Mouse (Mus musculus): ENCODE results near the gene Creb3l2.

Gene Creb3l2

DNA sequence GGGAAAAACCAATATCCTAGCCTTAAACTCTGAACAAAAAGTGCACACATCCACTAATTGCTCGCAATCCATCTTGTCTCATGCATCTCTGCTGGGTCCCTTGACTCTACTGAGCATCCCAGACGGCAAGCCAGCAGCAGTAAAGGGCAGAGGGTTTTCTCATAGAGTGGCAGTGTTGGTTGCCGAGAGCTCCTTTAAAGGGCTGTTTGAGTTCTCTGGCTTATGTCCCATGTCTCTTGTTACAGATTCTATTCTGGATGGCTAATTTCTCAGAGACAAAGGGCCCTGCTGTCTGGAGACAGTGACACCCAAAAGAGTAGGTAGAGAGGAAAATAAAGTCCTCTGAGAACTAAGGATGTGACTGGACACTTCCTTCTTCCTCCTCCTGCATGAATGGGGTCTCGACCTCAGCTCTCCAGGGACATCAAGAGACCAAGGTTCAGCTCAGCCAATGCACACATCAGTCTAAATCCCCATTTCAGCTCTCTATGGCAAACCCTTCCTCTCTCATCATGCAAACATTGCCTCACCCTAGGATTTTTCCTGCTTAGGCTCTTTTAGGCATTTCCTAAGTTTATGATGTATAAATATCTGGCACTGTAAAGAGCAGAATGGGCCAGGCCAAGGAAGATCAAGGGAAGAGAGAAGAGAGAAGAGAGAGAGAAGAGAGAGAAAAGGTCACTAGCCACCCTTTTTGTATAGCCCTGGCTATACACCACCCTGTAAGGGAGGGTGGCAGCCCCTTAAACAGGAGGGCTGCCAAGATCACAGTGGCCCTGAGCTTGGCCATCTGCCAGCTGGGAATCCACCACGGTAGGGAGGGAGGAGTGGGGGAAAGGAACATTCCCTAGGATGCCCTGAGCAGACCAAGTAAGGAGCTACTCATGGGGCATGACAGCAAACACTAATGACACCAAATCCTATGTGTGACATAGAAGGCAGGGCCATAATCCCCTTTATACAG, 111.8 kb downstream of the Creb3l2 start:
- peak; percentile 43 to 67 for DNase-seq (ENCODE audit: inconsistent age in 2 of 2, low spot score in 1 of 2)

DNA sequence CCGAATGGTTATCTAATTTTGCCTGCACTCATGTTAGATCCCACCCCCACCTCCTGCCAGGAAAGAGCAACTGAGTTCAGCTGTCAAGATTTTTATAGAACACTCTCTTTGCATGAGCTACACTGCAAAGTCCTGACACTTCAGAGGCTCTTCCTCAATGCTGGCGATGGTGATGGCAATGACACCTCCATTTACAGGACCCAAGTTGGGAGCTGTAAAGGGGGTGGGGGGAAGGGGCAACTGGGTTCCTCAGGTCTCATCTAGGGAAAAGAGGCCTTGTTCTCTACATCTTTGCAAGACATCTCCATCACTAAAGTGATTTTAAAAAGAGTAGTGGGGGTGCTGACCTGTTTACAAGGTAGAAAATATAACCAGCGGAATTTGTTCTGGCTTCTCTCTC, 112.6 kb downstream of the Creb3l2 start:
- no peak for DNase-seq (ENCODE audit: inconsistent age in 2 of 2, low spot score in 1 of 2)

DNA sequence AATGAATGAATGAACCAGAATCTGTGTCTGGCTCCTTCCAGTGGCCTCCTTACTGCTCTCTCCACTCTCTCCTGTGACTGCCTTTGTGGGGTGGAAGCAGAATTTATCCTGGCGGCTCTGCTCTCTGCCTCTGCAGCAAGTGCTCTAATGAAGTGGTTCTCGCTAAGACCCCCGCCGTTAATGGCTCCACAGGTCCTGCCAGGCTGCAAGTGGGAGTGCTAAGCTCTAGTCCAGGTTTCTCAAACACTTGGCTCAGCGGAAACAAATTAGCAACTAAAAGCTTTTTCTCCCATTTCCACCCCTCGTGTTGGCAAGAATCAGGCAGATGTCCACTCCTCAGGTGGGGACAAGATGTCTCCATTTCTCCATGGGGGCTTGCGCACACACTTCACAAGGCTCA, 113.3 kb downstream of the Creb3l2 start:
- DNase-seq (ENCODE audit: inconsistent age in 2 of 2, low spot score in 1 of 2) = no peak

DNA sequence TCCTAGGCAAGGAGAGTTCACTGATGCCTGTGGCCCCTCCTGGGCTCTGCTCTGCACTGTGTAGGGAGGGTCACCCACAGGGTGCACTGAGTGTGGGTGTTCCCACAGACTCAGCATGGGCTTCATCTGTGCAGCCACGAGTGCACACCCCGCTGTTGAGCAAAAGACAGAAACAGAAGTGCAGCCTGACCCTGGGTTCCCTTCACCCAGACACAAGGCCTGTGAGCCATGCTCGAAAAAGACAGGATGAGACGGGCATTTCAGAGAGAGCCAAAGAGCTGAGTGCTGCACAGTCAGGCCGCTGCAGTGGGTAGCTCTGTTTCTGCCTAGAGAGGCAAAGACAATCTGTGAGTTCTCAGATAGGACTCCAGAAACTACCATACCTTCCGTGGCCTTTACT, 114.4 kb downstream of the Creb3l2 start:
- peak; percentile 23 to 63 for DNase-seq (ENCODE audit: inconsistent age in 2 of 2, low spot score in 1 of 2)

DNA sequence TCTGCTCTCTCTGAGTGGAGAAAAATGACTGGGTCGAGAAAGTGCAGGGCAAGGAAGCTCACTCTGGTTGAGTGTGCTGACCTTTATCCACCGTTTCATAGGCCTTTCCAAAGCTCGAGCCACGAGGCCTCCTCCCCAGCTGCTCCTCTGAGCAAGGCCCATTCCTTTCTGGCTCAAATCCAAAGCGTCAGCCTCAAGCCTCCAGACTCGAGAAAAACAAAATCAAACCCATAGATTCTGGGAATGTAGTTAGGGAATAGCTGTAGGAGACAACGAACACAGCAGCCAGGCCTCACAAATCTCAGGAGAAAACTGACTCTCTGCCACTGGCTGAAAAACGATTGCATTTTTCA, 115.4 kb downstream of the Creb3l2 start:
- DNase-seq (ENCODE audit: inconsistent age in 2 of 2, low spot score in 1 of 2) = peak; percentile 34 to 72

DNA sequence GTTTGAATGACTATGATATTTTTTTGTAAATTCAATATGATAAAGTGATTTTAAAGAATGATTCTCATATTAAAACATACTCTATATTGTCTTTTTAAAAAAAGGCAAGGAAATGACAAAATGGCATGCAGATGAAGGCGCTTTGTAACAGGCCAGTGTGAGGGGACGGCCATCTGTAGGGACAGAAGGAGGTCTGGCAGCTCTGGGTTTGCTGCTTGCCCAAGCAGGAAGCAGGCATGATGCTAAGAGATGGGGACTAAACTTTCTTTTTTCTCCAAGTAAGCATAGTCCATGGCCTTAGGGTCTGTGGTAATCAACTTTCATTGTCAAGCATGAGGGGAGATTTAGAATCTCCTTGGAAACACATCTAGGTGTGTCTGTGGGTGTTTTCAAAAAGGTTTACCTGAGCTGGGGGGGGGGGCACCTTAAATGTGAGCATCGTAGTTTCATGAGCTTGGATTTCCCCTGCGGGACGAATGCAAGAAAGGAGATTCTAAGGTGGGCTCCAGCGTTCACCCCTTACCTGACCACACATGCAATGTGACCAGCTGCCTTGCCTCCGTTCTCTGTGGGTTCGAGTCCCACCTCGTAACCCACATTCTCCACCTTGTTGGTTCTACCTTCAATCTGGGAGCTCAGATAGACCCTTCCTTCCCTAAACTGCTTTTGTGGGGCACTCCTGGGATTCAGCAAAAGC, 115.9 kb downstream of the Creb3l2 start:
- DNase-seq (ENCODE audit: inconsistent age in 2 of 2, low spot score in 1 of 2) = no peak

DNA sequence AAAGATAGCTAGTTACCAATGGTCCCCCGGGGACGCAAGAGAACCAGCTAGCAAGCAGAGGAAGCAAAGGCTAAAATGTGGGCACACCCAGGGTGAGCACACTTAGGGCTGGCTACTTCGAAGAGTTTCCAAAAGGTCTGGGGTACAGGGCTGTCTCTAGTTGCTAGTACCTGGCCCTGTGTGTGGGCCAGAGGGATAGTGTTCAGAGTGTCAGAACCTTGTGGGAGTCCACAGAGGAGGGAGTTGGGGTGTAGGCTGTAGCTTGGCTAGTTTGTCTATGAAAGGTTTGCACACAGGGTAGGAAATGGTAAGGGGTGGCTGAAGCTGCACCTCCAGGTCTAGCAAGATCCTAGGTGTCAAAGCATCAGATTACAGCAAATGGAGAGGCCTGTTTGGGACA, 116.9 kb downstream of the Creb3l2 start:
- no peak for DNase-seq (ENCODE audit: inconsistent age in 2 of 2, low spot score in 1 of 2)

DNA sequence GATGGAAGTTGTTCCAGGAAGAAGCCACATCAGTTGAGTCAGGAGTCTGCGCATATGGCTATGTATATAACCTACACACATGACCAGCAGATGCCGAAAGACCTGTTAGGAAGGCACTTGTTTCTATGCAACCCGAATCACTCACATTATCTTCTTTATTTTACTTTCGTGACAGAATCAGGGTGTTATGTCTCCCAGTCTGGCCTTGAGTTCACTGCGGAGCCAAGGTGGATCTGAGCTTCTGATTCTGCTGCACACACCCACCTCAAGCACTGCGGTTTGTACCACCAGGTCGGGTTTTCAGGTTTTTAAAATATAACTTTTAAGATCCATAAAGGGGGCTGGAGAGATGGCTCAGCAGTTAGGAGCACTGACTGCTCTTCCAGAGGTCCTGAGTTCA, 119.3 kb downstream of the Creb3l2 start:
- DNase-seq (ENCODE audit: inconsistent age in 2 of 2, low spot score in 1 of 2) = no peak

DNA sequence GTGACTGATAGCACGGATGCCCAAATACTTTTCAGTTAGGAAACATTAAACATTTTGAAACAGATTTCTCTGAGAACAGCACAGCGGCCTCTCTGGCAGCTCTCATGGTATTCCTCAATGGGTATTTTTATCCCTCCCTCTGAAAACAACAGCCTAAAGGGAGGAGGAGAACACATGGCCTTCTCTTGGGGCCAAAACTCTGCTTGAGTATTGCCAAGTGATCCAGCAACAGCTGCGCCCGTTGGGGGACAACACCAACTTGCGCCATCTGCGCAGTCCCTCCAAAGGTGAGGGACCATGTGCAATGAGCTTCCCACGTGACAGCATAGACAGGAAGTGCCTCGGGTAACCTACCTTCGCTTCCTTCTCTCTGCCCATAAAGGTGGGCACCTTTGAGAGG, 119.9 kb downstream of the Creb3l2 start:
- DNase-seq (ENCODE audit: inconsistent age in 2 of 2, low spot score in 1 of 2) = no peak

DNA sequence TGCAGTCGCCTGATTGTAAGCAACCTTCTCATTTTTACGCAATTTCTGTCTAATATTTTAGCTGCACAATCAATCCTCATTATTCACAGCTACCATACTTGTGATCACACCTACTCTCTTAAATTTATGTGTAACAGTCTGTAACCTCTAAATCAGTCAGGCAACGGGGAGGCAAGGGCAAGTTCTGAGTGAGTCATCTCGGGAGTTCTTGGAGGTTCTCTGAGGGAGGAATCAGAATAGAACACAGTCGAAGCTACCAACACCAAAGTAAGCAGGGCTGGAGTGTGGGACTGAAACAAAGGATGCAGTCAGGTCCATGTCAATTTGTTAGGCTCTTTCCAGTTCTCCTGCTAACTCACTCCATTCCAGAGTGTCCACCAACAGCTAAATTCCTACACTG, 124.0 kb downstream of the Creb3l2 start:
- DNase-seq (ENCODE audit: inconsistent age in 2 of 2, low spot score in 1 of 2) = peak; percentile 48 to 71

DNA sequence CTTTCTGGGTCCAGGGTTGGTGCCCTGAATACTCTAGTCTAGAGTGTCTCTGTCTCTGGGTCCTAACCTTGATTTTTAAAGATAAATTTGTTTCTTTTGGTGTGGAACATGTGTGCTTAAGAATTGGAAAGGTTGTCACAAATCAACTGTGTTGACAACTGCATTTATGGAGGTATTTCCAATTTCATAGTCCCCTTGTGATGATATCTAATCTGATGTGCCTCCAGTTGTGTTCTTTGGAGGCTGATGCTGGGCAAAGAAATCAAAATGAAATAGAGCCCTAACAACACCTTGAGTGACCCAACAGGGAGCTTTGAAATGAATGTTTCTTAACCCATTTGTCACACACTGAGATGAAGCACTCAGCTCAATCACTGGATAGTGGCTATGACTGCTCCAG, 126.5 kb downstream of the Creb3l2 start:
- no peak for DNase-seq (ENCODE audit: inconsistent age in 2 of 2, low spot score in 1 of 2)

DNA sequence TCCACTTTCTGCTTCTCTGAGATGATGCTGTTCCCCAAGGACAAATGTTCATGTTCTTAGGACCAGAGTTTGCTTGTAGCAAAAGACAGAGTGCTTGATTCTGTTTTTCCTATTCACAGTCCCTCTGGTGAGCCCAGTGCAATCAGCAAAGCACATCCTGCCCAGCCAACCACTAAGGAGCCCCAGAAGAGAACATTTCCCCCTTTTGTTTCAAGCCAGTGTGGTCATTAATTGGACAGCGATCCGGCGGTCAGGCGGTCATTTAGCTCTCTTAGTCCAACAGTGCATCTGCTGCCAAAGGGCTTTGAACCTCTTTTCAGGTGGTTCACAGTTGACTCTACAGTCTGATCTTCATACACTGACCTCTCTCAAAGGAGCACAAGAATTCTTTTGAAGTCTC, 131.3 kb downstream of the Creb3l2 start:
- DNase-seq (ENCODE audit: inconsistent age in 2 of 2, low spot score in 1 of 2) = no peak

DNA sequence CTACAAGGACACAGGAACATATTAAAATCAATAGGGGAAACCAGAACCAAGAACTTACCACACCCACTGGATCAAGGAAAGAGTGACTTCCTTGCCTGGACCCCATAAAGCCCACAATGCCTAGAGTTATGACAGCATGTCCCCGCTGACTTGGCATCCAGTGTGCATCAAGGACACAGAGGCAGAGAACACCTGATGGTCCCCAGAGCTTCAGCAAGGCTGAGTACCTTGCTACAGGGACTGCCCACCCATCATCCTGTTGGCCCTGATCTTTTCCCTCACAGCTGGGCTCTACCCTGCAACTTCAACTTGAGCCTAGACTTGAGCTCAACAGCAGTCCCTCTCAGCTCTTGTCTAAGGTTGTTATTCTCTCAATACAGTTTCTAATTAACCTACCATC, 135.3 kb downstream of the Creb3l2 start:
- DNase-seq (ENCODE audit: inconsistent age in 2 of 2, low spot score in 1 of 2) = no peak

DNA sequence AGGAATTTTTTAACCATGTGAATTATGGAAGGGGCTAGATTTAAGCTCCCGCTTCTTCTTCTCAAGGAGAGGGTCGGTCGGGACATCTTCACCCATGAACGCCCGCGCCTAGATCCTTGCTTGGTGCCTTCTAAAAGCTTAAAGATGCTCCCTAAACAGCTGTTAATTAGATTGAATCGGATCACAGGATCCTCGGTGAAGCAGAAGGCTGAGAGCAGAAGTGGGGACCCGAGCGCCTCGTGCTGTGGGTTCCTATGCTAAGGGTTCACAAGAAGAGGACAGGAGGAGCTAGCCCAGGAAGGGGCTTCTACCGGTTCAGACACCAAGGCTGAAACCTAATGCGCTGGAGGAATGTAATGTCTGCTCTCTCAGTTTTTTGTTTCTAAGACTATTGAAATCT, 141.5 kb downstream of the Creb3l2 start:
- no peak for DNase-seq (ENCODE audit: inconsistent age in 2 of 2, low spot score in 1 of 2)

DNA sequence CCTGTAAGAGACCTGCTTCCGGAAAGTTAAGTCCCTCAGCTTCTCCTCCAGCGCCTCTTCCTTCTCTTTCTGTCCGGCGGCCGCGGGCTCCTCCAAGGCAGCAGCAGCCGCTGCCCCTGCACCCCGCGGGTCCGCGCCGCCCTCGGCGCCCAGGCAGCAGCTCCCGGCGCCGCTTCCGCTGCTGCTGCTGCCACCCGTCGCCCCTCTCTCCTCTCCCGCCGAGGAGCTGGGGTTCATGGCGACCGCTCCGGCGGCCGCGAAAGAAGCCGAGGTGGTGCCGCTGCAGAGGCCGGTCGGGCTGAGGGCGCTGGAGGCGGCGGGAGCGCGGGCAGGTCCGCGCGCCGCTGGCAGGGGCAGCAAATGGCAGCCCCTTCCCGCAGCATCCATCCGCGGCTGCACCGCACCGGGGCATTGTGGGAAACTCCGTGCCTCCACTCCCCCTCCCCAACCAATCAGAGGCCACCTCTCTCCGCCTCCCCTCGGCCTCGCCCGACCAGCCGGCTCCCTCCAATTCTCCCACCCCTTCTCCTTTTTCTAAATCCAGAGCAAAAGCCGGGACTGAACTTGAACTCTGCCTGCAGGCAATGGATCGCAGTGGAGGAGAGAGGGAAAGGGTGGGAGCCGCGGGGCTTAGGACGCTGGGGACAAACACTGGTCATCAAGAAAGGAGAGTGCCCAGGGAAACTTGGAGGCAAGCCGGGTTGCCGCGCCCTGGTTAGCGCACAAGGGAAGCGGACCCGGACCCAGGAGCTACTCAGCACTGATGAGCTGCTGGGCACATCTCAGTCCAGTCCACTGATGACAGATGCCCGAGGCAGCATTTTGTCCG, 142.2 kb downstream of the Creb3l2 start, which contains the start of gene Dgki:
Gene Dgki (minus strand): TSS at position 623 of the 829 bp plus-strand sequence.
- peak; percentile 43 to 73 for DNase-seq (ENCODE audit: inconsistent age in 2 of 2, low spot score in 1 of 2)

DNA sequence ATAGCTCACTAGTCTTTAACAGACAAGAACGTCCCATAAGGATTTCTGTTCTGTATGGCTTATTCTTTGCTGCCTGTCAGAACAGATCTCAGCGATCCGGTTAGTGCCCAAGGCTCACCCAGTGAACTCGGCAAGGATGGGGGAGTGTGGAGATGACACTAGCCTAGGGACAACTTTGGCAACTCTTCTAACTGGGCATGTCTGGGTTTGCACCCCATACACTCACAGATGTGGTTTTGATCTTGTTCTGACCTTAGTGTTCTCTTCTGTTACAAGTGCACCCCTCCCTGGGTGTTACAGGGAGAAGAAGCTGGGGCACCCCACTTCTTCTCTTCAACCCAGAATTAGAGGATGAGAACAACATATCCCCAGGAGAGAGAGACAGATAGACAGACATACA, 143.0 kb downstream of the Creb3l2 start:
- DNase-seq (ENCODE audit: inconsistent age in 2 of 2, low spot score in 1 of 2) = peak in 1 of 2 experiments; percentile 58

DNA sequence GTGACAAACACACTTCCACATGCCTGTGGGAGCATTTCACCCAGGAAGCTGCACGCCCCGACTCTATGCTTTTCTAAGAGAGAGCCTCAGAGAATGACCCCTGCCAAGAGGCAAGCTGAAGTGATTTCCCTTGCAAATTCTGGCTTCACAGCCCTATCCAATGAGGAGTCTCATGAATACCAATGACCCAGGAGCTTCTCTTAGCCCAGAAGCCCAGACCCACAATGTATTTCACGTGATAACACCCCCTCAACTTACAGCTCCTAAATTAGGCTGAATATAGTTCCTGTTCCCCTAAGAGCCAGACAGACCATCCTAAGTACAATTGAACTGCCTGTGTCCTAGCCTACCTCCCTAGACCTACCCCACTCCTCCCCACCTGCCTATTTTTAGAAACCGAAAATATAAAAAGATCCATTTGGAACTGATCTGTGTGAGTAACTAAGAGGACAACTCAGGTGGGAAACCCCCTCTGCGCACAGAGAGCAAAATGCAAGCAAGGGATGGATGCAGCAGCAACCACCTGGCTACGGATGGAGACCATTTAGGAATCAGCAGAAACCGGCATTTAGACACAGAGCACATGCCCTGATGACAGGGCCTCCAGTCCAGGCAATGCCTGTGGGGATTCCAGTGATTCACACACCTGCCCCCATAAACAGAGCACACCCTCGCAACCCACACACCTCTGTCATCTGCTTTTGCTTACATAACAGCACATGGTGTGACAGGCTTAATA, 144.0 kb downstream of the Creb3l2 start:
- no peak for DNase-seq (ENCODE audit: inconsistent age in 2 of 2, low spot score in 1 of 2)

DNA sequence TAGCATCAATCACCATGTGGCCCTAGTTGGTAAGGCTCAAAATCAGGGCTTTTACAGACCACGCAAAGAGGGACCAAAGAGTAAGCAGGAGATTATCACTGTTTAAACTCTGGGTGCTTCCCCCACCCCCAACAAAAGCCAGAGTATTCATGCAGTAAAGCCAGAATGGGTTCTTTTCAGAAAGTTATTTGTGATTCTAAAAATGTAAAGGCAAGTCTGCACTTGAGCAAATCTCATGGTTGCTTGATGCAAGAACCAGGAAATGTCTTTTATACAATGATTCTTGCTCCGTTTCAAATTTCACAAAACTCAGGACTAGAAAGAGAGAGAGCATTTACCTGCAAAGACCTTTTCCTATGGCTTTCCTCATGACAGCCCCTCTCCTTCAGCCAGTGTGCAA, 149.9 kb downstream of the Creb3l2 start:
- DNase-seq (ENCODE audit: inconsistent age in 2 of 2, low spot score in 1 of 2) = no peak

DNA sequence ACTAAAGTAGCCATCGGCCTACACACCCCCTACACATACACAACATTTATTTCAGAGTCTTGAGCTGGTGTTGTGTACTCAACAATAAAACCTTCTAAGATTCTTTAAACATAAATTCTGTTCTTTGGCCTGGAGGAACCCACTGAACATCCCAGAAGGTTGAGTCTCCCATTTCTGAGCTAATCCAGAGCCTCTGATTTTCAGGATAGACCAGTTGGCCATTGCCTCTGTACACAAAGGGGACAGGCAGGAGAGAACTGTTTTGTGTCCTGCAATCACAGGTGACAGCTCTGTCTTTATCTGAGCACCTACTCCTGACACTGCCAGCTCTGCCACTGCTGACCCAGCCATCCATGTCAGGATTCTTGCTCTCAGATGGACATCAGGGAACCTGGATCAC, 150.8 kb downstream of the Creb3l2 start:
- DNase-seq (ENCODE audit: inconsistent age in 2 of 2, low spot score in 1 of 2) = no peak

DNA sequence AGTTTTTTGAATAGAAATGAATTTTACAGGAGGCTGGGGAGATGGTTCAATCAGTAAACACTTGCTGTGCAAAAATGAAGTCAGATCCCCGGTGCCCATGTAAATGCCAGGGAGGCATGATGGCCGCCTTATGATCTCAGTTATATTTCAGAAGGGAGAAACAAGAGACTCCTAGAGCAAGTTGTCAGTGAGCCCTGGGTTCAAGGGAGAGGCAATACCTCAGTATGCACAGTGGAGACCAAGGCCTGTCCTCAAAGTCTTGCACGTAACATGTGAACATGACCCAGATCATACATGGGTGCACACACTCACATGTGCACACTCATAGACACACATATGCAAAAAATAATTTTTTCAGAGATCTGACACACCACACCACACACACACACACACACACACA, 151.3 kb downstream of the Creb3l2 start:
- DNase-seq (ENCODE audit: inconsistent age in 2 of 2, low spot score in 1 of 2) = no peak

DNA sequence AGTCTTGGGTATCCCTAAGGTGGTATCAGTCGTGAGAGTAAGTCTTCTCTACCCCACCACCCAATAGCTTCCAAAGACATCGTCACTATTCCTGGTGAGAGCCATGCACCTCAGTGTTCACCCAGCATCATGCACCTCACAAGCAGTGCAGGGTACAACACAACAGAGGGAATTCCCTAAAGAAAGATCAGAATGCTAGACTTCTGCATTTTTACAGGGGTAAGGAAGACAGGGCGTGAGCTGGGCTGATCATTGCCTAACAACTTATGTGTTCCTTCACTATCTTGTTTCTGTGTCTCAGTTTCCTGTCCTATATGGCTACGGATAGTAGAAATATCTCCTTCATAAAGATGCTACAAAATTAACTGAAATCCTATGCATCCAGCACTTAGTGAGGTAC, 155.8 kb downstream of the Creb3l2 start:
- DNase-seq (ENCODE audit: inconsistent age in 2 of 2, low spot score in 1 of 2) = no peak

Measured in adrenal gland, adult (tissue).